Mouse (Mus musculus) heart, embryonic 13.5 days (tissue): Measurements from ENCODE around the gene Cyp2d9. TPM values are rescaled to one million over a fixed set of nuclear protein-coding genes. Genes with fewer than 3 reads are reported as not detected.
"Not testable (repeated sequence)": the region's sequence is repeated elsewhere in the genome, so short reads cannot be mapped to it uniquely, and the experiment has no call there.

ENCODE experiments used
- ATAC-seq: fragments of 200-750 bp; cut with Nextera tagmentation; 2 replicates; pipeline ENCODE4 v1.8.0; 2017; ENCODE audit warnings: moderate TSS enrichment; ENCODE audit not compliant: insufficient number of reproducible peaks, low FRiP score, low TSS enrichment; ENCODE audit errors: extremely low read depth
- H3K27ac ChIP-seq: fragments of 300-500 bp; sonication (generic); replicated peaks from 2 replicates; pipeline ENCODE4 v1.5.1; 2015; ENCODE audit warnings: moderate library complexity, mild to moderate bottlenecking, inconsistent platforms
- H3K27me3 ChIP-seq: fragments of 300-500 bp; sonication (generic); replicated peaks from 2 replicates; pipeline ENCODE4 v1.6.1; 2015; ENCODE audit warnings: mild to moderate bottlenecking, inconsistent platforms
- H3K36me3 ChIP-seq: fragments of 300-500 bp; sonication (generic); 2 replicates; pipeline ENCODE4 v1.6.1; 2015; ENCODE audit warnings: mild to moderate bottlenecking, inconsistent platforms
- H3K4me1 ChIP-seq: fragments of 300-500 bp; sonication (generic); 2 replicates; pipeline ENCODE4 v1.6.1; 2015; ENCODE audit warnings: inconsistent platforms
- H3K4me2 ChIP-seq: fragments of 300-500 bp; sonication (generic); 2 replicates; pipeline ENCODE4 v1.6.1; 2015; ENCODE audit warnings: inconsistent platforms, mild to moderate bottlenecking, moderate library complexity
- H3K4me3 ChIP-seq: fragments of 300-500 bp; sonication (generic); 2 replicates; pipeline ENCODE4 v1.5.1; 2015; ENCODE audit warnings: moderate library complexity, mild to moderate bottlenecking, inconsistent platforms
- H3K9ac ChIP-seq: fragments of 300-500 bp; sonication (generic); 2 replicates; pipeline ENCODE4 v1.6.1; 2015; ENCODE audit warnings: inconsistent platforms, mild to moderate bottlenecking, moderate library complexity
- H3K9me3 ChIP-seq: fragments of 300-500 bp; sonication (generic); 2 replicates; pipeline ENCODE4 v1.6.1; 2016; ENCODE audit warnings: inconsistent platforms
- WGBS: fragments of 180-500 bp; shearing (Covaris S2); methylation state at CpG from one replicate; pipeline ENCODE4 v1.1.7; 2015; ENCODE audit warnings: mixed read lengths; 5-methylcytosine and 5-hydroxymethylcytosine counted together
- polyA plus RNA-seq: library from polyadenylated mRNA; unstranded; fragments of >200 nt; fragmentation: Nextera tagmentation; extraction: Ambion mirVana; gene quantifications from 2 replicates; pipeline ENCODE4 v1.2.1, GENCODE M21; 2015

Gene Cyp2d9
- polyA plus RNA-seq, result not detected in 2 replicates

- Histone ChIP-seq H3K4me1 (no peaks in the 10 kb centered on the region), H3K4me2 (no peak within 1 kb of the TSS), H3K36me3 (no peaks in the 10 kb centered on the region), H3K4me3 (no peak within 1 kb of the TSS), H3K9me3 (peaks cover 25% of the 10 kb centered on the region), H3K27ac (no peak within 1 kb of the TSS), H3K27me3 (no peaks in the 10 kb centered on the region), H3K9ac (no peak within 1 kb of the TSS)
- ATAC-seq, result no peak
These were observed at the start of gene Cyp2d9 for GRCm38 (mm10) chr15:82433137-82433536. Gene Cyp2d9 (plus strand): TSS chr15:82433437.

- H3K9me3 ChIP-seq, result no peaks in the 10 kb centered on the region
- no peak overlapping the region for H3K9ac ChIP-seq
- WGBS, result 83% methylated on average over 2 of the region's 2 CpGs
- no peak for ATAC-seq
- H3K4me2 ChIP-seq, result no peak overlapping the region
- no peaks in the 10 kb centered on the region for H3K27me3 ChIP-seq
- H3K4me1 ChIP-seq, result peaks cover 5% of the 10 kb centered on the region
- H3K4me3 ChIP-seq, result no peak overlapping the region
- no peak overlapping the region for H3K27ac ChIP-seq
- no peaks in the 10 kb centered on the region for H3K36me3 ChIP-seq
These were observed 47.5 kb upstream of the Cyp2d9 start for GRCm38 (mm10) chr15:82385729-82386128.

GRCm38 (mm10) chr15:82389916-82390315 lies 43.3 kb upstream of the Cyp2d9 start:
- H3K9ac ChIP-seq, H3K4me3 ChIP-seq, H3K27ac ChIP-seq, H3K27me3 ChIP-seq, H3K36me3 ChIP-seq, H3K9me3 ChIP-seq, ATAC-seq, H3K4me2 ChIP-seq, H3K4me1 ChIP-seq: not testable (repeated sequence)
- 85% methylated on average over 10 of the region's 10 CpGs for WGBS

DNA sequence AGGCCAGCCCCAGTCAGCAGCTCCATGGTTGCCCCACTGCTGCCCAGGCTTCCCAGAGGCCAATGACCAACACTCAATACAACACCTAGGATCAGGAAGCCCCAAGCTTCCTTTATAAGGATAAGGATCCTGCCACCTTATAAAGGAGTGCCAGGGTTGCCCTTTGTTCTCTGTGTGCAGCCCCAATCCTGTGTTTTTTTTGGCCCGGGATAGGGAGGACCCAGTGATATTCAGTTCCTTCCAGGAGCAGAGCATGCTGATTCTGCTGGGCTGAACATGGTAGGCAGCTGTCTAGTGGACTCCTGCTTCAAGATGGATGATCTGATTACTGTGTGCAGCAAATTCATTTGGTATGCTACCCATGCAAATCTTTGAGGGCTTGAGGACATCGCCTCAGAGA lies 39.3 kb upstream of the Cyp2d9 start, which contains the start of gene Cyp2d11:
Cyp2d11 (minus strand) TSS at position 101 of the 400 bp plus-strand sequence.
- not testable (repeated sequence) for H3K4me1 ChIP-seq, H3K9me3 ChIP-seq, H3K4me2 ChIP-seq, H3K27me3 ChIP-seq, H3K9ac ChIP-seq, H3K27ac ChIP-seq, H3K36me3 ChIP-seq, ATAC-seq, H3K4me3 ChIP-seq
- WGBS, result 83% methylated on average over 2 of the region's 2 CpGs

DNA sequence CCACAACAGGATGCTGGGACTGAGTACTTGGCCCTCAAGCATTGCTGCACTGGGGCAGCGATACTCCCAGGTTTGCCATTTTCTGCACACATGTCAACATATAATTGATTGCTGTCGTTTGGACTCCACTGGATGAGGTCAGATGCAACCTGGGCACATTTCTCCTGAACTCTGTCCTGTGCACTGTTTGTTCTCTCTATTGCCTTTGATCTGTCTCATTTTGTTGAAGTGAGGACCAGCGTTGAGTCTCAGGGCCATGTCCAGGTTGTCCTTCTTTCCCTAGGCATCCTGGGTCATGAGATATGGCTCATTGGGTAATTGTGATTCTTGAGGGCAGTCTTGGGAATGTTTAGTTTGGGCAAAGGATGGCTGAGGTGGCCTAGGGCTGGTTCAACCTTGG lies 37.3 kb upstream of the Cyp2d9 start:
- not testable (repeated sequence) for ATAC-seq, H3K36me3 ChIP-seq, H3K27me3 ChIP-seq, H3K4me3 ChIP-seq, H3K9me3 ChIP-seq, H3K4me2 ChIP-seq, H3K27ac ChIP-seq, H3K9ac ChIP-seq, H3K4me1 ChIP-seq
- WGBS, result 80% methylated on average over 3 of the region's 3 CpGs

DNA sequence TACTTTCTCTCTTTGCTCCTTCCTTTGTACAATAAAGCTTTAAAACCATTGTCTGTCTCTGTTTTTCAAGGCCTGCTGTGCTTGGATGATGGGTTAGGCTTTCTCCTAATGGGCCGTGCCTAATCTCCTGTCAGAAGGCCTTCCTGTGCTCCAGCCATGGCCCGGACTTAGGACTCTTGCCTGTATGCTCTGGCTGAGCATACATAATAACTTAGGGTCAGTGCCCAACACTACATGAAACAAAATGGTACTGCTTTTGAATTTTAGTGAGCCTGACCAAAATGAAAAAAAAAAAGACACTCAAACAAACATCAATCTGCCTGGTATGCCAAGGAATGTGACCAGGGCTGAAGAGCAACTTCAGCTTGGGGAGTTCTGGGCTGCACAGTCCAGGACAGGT lies 31.7 kb upstream of the Cyp2d9 start:
- H3K9ac ChIP-seq, result no peak overlapping the region
- H3K36me3 ChIP-seq, result no peaks in the 10 kb centered on the region
- no peak overlapping the region for H3K4me3 ChIP-seq
- no peaks in the 10 kb centered on the region for H3K4me1 ChIP-seq
- ATAC-seq, result no peak
- no peaks in the 10 kb centered on the region for H3K27me3 ChIP-seq
- no peak overlapping the region for H3K4me2 ChIP-seq
- WGBS, result 68% methylated on average over 2 of the region's 2 CpGs
- H3K27ac ChIP-seq, result no peak overlapping the region
- no peaks in the 10 kb centered on the region for H3K9me3 ChIP-seq

DNA sequence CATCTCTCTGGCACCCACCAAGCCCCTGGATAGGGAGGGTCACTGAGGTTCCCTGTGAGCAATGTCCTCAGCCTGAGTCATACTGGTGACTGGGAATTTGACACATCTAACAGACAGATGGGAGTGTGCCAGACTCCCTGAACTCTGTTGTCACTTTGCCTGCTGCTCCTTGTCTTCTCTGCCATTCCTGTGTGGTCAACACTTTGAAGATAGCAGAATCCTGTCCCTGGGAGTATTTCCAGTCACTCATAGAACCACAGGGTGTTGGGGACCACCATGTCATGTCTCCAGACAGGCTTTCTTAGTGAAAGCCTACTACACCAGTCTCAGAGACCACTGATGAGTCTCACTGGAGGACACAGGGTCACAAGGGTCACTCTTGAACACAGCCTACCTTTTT lies 31.1 kb upstream of the Cyp2d9 start:
- no peak overlapping the region for H3K9ac ChIP-seq
- no peaks in the 10 kb centered on the region for H3K9me3 ChIP-seq
- no peak for ATAC-seq
- H3K4me1 ChIP-seq, result no peaks in the 10 kb centered on the region
- no peaks in the 10 kb centered on the region for H3K27me3 ChIP-seq
- no peak overlapping the region for H3K4me2 ChIP-seq
- no peak overlapping the region for H3K27ac ChIP-seq
- no peaks in the 10 kb centered on the region for H3K36me3 ChIP-seq
- H3K4me3 ChIP-seq, result no peak overlapping the region

DNA sequence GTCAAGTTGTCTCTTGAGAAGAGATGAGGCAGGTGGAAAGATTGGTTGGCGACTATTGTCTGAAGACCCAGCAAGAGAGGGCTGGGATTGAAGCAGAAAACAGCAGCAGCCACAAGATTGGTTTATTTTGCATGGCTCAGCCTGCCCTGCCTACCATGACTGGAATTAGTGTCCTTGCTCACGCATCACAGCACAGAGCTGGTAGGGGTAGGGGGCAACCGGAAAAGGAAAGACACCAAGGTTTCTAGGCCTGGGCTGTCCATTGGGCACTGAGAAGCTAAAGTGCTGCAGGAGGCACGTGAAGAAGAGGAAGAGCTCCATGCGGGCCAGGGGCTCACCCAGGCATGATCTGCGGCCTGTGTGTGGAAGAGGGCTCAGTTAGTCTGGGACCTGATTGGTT lies 30.5 kb upstream of the Cyp2d9 start:
- ATAC-seq, result no peak
- Histone ChIP-seq H3K36me3 (no peaks in the 10 kb centered on the region), H3K9me3 (no peaks in the 10 kb centered on the region), H3K27ac (no peak overlapping the region), H3K4me3 (no peak overlapping the region), H3K27me3 (no peaks in the 10 kb centered on the region), H3K4me1 (no peaks in the 10 kb centered on the region), H3K9ac (no peak overlapping the region), H3K4me2 (no peak overlapping the region)
- 77% methylated on average over 6 of the region's 6 CpGs for WGBS

DNA sequence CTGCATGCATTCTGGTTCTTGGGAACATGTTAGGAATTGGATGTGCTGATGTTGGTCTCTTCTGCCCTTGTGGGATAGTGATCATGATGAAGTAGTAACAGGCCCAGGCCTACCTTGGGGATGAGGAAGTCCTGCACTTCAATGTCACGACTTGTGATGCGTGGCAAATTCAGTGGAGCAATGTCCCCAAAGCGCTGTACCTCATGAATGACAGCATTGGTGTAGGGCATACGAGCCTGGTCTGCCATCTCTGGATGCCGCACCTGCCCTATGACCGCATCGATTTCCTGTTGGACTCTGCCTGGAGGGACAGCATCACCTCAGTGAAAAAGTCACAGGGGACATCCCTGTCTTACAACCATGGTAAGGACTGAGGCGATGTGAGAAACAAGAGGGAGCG lies 29.6 kb upstream of the Cyp2d9 start:
- Histone ChIP-seq H3K4me3 (no peak overlapping the region), H3K27me3 (no peaks in the 10 kb centered on the region), H3K36me3 (no peaks in the 10 kb centered on the region), H3K27ac (no peak overlapping the region), H3K4me1 (no peaks in the 10 kb centered on the region), H3K9me3 (no peaks in the 10 kb centered on the region), H3K4me2 (no peak overlapping the region), H3K9ac (no peak overlapping the region)
- WGBS, result 86% methylated on average over 9 of the region's 9 CpGs
- no peak for ATAC-seq

DNA sequence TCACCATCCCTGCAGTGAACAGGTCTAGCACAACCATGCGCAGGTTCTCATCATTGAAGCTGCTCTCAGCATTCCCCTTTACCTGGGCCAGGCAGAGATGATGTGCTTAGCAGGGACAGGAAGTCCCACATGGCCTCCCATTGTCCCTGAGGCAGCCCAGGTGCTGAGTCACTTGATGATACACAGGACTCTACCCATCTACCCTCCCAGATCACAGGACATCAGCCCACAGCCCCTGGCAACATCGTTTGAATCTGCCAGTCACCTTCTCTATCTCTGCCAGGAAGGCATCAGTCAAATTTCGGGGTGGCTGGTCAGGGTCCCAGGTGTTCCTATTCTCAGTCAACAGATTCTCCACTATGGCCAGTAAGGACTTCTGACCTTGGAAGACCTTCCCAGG lies 29.1 kb upstream of the Cyp2d9 start:
- 68% methylated on average over 3 of the region's 3 CpGs for WGBS
- Histone ChIP-seq H3K4me1 (no peaks in the 10 kb centered on the region), H3K36me3 (no peaks in the 10 kb centered on the region), H3K4me3 (no peak overlapping the region), H3K27me3 (no peaks in the 10 kb centered on the region), H3K9ac (no peak overlapping the region), H3K9me3 (no peaks in the 10 kb centered on the region), H3K27ac (no peak overlapping the region), H3K4me2 (no peak overlapping the region)
- no peak for ATAC-seq

GRCm38 (mm10) chr15:82406981-82407380 lies 26.3 kb upstream of the Cyp2d9 start, which contains the start of gene Cyp2d10:
Gene Cyp2d10 (minus strand): TSS chr15:82407195.
- Histone ChIP-seq H3K4me2 (no peak within 1 kb of the TSS), H3K4me1 (no peaks in the 10 kb centered on the region), H3K9ac (no peak within 1 kb of the TSS), H3K36me3 (no peaks in the 10 kb centered on the region), H3K4me3 (no peak within 1 kb of the TSS), H3K27me3 (no peaks in the 10 kb centered on the region), H3K9me3 (no peaks in the 10 kb centered on the region), H3K27ac (no peak within 1 kb of the TSS)
- 85% methylated on average over 6 of the region's 6 CpGs for WGBS
- no peak for ATAC-seq

DNA sequence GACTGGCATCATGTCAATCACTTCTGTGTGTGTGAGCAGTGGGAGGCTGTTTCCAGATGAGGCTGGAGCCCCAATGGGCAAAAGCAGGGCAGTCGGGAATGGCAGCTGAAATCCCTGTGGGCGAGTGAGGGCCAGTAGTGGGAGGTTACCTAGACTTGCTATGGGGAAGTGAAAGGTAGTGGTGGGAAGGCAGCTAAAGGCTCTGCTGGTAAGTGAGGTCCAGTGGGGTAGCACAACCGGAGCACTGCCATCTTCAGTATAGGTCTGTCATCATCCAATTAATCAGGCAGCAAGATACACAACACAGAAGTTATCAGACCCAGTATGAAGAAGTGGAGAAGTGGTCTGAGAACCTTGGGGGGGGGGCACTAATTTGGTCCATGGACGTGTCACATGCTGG lies 25.7 kb upstream of the Cyp2d9 start:
- Histone ChIP-seq H3K27ac (no peak overlapping the region), H3K4me3 (no peak overlapping the region), H3K9ac (no peak overlapping the region), H3K9me3 (no peaks in the 10 kb centered on the region), H3K27me3 (no peaks in the 10 kb centered on the region), H3K4me2 (no peak overlapping the region), H3K36me3 (no peaks in the 10 kb centered on the region), H3K4me1 (no peaks in the 10 kb centered on the region)
- WGBS, result 75% methylated on average over 4 of the region's 4 CpGs
- no peak for ATAC-seq
